Mouse (Mus musculus): Measurements from ENCODE around the gene Myg1.

DNA sequence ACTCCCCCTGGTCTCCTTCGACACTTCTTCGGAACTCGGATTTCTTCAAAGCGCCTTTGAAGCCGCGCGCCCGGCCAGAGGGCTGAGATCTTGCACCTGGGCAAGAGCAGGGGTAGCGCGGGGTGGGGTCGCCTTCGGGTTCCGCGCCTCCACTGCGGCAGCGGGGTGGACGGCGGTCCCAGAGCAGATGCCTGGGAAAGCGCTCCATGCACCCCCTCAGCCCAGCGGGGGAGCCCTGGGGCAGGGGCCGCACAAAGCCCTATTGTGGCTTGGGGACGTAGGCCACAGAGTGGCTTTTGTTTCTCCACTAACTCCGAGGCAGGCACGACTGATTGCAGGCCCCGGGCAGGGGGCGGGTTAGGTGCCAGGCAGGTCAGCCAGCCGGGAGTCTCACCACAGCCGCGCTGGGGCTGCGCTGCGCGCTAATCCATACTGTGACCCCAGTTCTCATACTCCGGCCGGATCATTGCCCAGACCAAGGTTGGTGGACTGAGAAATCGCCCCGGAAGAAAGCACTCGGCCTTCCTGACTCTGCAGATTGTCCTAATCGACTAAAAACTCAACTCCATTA is 24.4 kb downstream of the Myg1 start:
- no peak for TF ChIP-seq CTCF (IDR thresholded peaks at IDR 0.05; ENCODE audit: extremely low read depth, insufficient read depth, low read length)
- no peak for TF ChIP-seq POLR2A (IDR thresholded peaks at IDR 0.05; ENCODE audit: extremely low read depth, insufficient read depth, low read length)

Data from cortical plate, adult 2 months (tissue).